Mouse (Mus musculus) MEL (cell line): ENCODE data around the gene Grm7. TPM values are rescaled to one million over a fixed set of nuclear protein-coding genes. Genes with fewer than 3 reads are reported as not detected.

Experiments
- DNase-seq: peaks from one replicate; pipeline ENCODE4 v3.0.0; 2011; ENCODE audit warnings: low read depth, low spot score
- H3K27ac ChIP-seq: 2 replicates; pipeline ENCODE4 v1.5.1; 2012; ENCODE audit warnings: low read depth, mild to moderate bottlenecking, control low read depth, low read length, moderate library complexity; ENCODE audit not compliant: control insufficient read depth
- H3K27me3 ChIP-seq, 2 experiments: fragments of 150-350 bp in 1 of 2; sonication (generic) in 1 of 2; 2 replicates each; pipeline ENCODE4 v1.6.1; 2012; ENCODE audit warnings: low read length in 2 of 2, mild to moderate bottlenecking in 2 of 2, improper control_type of control experiment in 1 of 2, moderate library complexity in 1 of 2; ENCODE audit not compliant: insufficient read depth in 2 of 2, control insufficient read depth in 1 of 2
- H3K36me3 ChIP-seq, 2 experiments: 2 replicates each; pipeline ENCODE4 v1.6.1; 2012 to 2014; ENCODE audit warnings: low read length in 2 of 2, improper control_type of control experiment in 1 of 2, inconsistent platforms in 1 of 2, mild to moderate bottlenecking in 1 of 2; ENCODE audit not compliant: insufficient read depth in 2 of 2, control insufficient read depth in 1 of 2
- H3K4me1 ChIP-seq, 2 experiments: fragments of 150-350 bp in 1 of 2; sonication (generic) in 1 of 2; 2 replicates each; pipeline ENCODE4 v1.6.1; 2012; ENCODE audit warnings: low read length in 2 of 2, improper control_type of control experiment in 1 of 2, mild to moderate bottlenecking in 1 of 2; ENCODE audit not compliant: insufficient read depth in 2 of 2, control insufficient read depth in 1 of 2
- H3K4me3 ChIP-seq, 2 experiments: fragments of 150-350 bp in 1 of 2; sonication (generic) in 1 of 2; 2 replicates each; pipeline ENCODE4 v1.5.1; 2012; ENCODE audit warnings: low read depth in 2 of 2, low read length in 2 of 2, mild to moderate bottlenecking in 2 of 2, moderate library complexity in 2 of 2, control low read depth in 1 of 2, improper control_type of control experiment in 1 of 2; ENCODE audit not compliant: control insufficient read depth in 1 of 2, insufficient read depth in 1 of 2
- H3K79me2 ChIP-seq: 2 replicates; pipeline ENCODE4 v1.6.1; 2012; ENCODE audit warnings: mild to moderate bottlenecking, low read length, moderate library complexity; ENCODE audit not compliant: control insufficient read depth, poor library complexity, insufficient read depth
- H3K9ac ChIP-seq: 2 replicates; pipeline ENCODE4 v1.6.1; 2012; ENCODE audit warnings: low read depth, mild to moderate bottlenecking, control low read depth, low read length, moderate library complexity; ENCODE audit not compliant: control insufficient read depth, poor library complexity, severe bottlenecking
- H3K9me3 ChIP-seq: fragments of 150-350 bp; sonication (generic); replicated peaks from 2 replicates; pipeline ENCODE4 v1.6.1; 2012; ENCODE audit warnings: mild to moderate bottlenecking, low read length, improper control_type of control experiment, moderate library complexity; ENCODE audit not compliant: insufficient read depth
- CHD1 ChIP-seq: IDR thresholded peaks from 2 replicates; pipeline ENCODE4 v1.6.1; 2012; ENCODE audit warnings: low read depth, mild to moderate bottlenecking, inconsistent platforms, low read length, improper control_type of control experiment
- EP300 ChIP-seq, 2 experiments: IDR thresholded peaks; 2 replicates each; pipeline ENCODE4 v1.6.1; 2011; ENCODE audit warnings: improper control_type of control experiment in 2 of 2, low read length in 2 of 2, low read depth in 1 of 2, mild to moderate bottlenecking in 1 of 2
- ETS1 ChIP-seq: IDR thresholded peaks from 2 replicates; pipeline ENCODE4 v1.6.1; 2012; ENCODE audit warnings: low read depth, mild to moderate bottlenecking, inconsistent platforms, low read length, improper control_type of control experiment, moderate library complexity
- GABPA ChIP-seq: IDR thresholded peaks from 2 replicates; pipeline ENCODE4 v1.6.1; 2012; ENCODE audit warnings: low read depth, mild to moderate bottlenecking, inconsistent platforms, low read length, improper control_type of control experiment, moderate library complexity
- GATA1 ChIP-seq: IDR thresholded peaks from 2 replicates; pipeline ENCODE4 v1.6.1; 2011; ENCODE audit warnings: low read depth, low read length, improper control_type of control experiment
- MAFK ChIP-seq: IDR thresholded peaks from 2 replicates; pipeline ENCODE4 v1.6.1; 2011; ENCODE audit warnings: low read depth, mild to moderate bottlenecking, low read length, improper control_type of control experiment, borderline replicate concordance
- MAZ ChIP-seq: IDR thresholded peaks from 2 replicates; pipeline ENCODE4 v1.6.1; 2012; ENCODE audit warnings: low read depth, mild to moderate bottlenecking, inconsistent platforms, low read length, improper control_type of control experiment
- MEF2A ChIP-seq: IDR thresholded peaks from 2 replicates; pipeline ENCODE4 v1.6.1; 2014; ENCODE audit warnings: low read depth, mild to moderate bottlenecking, inconsistent platforms, low read length, improper control_type of control experiment; ENCODE audit not compliant: poor library complexity, insufficient replicate concordance, severe bottlenecking; ENCODE audit errors: extremely low read depth
- MYC ChIP-seq: IDR thresholded peaks from 2 replicates; pipeline ENCODE4 v1.6.1; 2011; ENCODE audit warnings: low read depth, mild to moderate bottlenecking, low read length, improper control_type of control experiment, moderate library complexity
- NRF1 ChIP-seq: IDR thresholded peaks from 2 replicates; pipeline ENCODE4 v1.6.1; 2014; ENCODE audit warnings: low read depth, mild to moderate bottlenecking, inconsistent platforms, low read length, improper control_type of control experiment, moderate library complexity; ENCODE audit not compliant: poor library complexity, insufficient read depth, severe bottlenecking
- POLR2A ChIP-seq, 2 experiments: IDR thresholded peaks; 2 replicates each; pipeline ENCODE4 v1.6.1; 2011 to 2012; ENCODE audit warnings: low read length in 2 of 2, mild to moderate bottlenecking in 2 of 2, control low read depth in 1 of 2, improper control_type of control experiment in 1 of 2, low read depth in 1 of 2, moderate library complexity in 1 of 2; ENCODE audit not compliant: control insufficient read depth in 1 of 2, insufficient read depth in 1 of 2, poor library complexity in 1 of 2
- POLR2AphosphoS2 ChIP-seq: IDR thresholded peaks from 2 replicates; pipeline ENCODE4 v1.6.1; 2011; ENCODE audit warnings: low read length, improper control_type of control experiment
- POLR2AphosphoS5 ChIP-seq: IDR thresholded peaks from 2 replicates; pipeline ENCODE4 v1.6.1; 2012; ENCODE audit warnings: low read depth, borderline replicate concordance, mild to moderate bottlenecking, inconsistent platforms, low read length, moderate library complexity, mixed read lengths
- RAD21 ChIP-seq: IDR thresholded peaks from 2 replicates; pipeline ENCODE4 v1.6.1; 2011; ENCODE audit warnings: mild to moderate bottlenecking, low read depth, low read length, improper control_type of control experiment
- RCOR1 ChIP-seq: IDR thresholded peaks from 2 replicates; pipeline ENCODE4 v1.6.1; 2012; ENCODE audit warnings: low read depth, mild to moderate bottlenecking, inconsistent platforms, low read length, improper control_type of control experiment
- SMC3 ChIP-seq: IDR thresholded peaks from 2 replicates; pipeline ENCODE4 v1.6.1; 2011; ENCODE audit warnings: low read depth, low read length, improper control_type of control experiment
- TAL1 ChIP-seq: IDR thresholded peaks from 2 replicates; pipeline ENCODE4 v1.6.1; 2012; ENCODE audit warnings: mild to moderate bottlenecking, inconsistent platforms, low read length, moderate library complexity, mixed read lengths
- UBTF ChIP-seq: IDR thresholded peaks from 2 replicates; pipeline ENCODE4 v1.6.1; 2012; ENCODE audit warnings: low read depth, mild to moderate bottlenecking, inconsistent platforms, low read length, improper control_type of control experiment, moderate library complexity, borderline replicate concordance; ENCODE audit not compliant: insufficient read depth
- USF1 ChIP-seq: IDR thresholded peaks from 2 replicates; pipeline ENCODE4 v1.6.1; 2014; ENCODE audit warnings: low read depth, mild to moderate bottlenecking, inconsistent platforms, low read length, improper control_type of control experiment, moderate library complexity
- USF2 ChIP-seq, 2 experiments: IDR thresholded peaks; 2 replicates each; pipeline ENCODE4 v1.6.1; 2011 to 2012; ENCODE audit warnings: improper control_type of control experiment in 2 of 2, low read length in 2 of 2, borderline replicate concordance in 1 of 2, inconsistent platforms in 1 of 2, low read depth in 1 of 2, mild to moderate bottlenecking in 1 of 2; ENCODE audit not compliant: insufficient read depth in 1 of 2
- ZKSCAN1 ChIP-seq: IDR thresholded peaks from 2 replicates; pipeline ENCODE4 v1.6.1; 2012; ENCODE audit warnings: low read depth, mild to moderate bottlenecking, inconsistent platforms, low read length, improper control_type of control experiment, moderate library complexity
- polyA plus RNA-seq, 2 experiments: library from polyadenylated mRNA; stranded (reverse) in 1 of 2; unstranded in 1 of 2; fragments of >175 nt in 1 of 2; fragments of >200 nt in 1 of 2; gene quantifications; 2 replicates each; pipeline versions ENCODE4 v1.2.1 to v1.2.4; 2012; ENCODE audit warnings: low replicate concordance in 2 of 2, low read depth in 1 of 2; ENCODE audit not compliant: insufficient read length in 2 of 2, insufficient read depth in 1 of 2, missing spikeins in 1 of 2
- total RNA-seq: library from RNA; depleted of rRNA; stranded (reverse); fragments of 300-350 nt; gene quantifications from 2 replicates; pipeline ENCODE4 v1.2.3, GENCODE M21; 2012

The Grm7 gene
- total and polyA plus RNA-seq, 3 experiments, result not detected

GRCm38 (mm10) chr6:110772652-110773051, 127.3 kb downstream of the Grm7 start:
- Histone ChIP-seq H3K4me3 (no peak overlapping the region), H3K36me3 (no peaks in the 10 kb centered on the region), H3K79me2 (no peaks in the 10 kb centered on the region), H3K9ac (no peak overlapping the region), H3K4me1 (no peaks in the 10 kb centered on the region), H3K9me3 (no peaks in the 10 kb centered on the region), H3K27me3 (no peaks in the 10 kb centered on the region), H3K27ac (no peak overlapping the region)
- no peak for TF ChIP-seq TAL1
- no peak for TF ChIP-seq ETS1
- no peak for TF ChIP-seq RAD21
- no peak for DNase-seq

DNA sequence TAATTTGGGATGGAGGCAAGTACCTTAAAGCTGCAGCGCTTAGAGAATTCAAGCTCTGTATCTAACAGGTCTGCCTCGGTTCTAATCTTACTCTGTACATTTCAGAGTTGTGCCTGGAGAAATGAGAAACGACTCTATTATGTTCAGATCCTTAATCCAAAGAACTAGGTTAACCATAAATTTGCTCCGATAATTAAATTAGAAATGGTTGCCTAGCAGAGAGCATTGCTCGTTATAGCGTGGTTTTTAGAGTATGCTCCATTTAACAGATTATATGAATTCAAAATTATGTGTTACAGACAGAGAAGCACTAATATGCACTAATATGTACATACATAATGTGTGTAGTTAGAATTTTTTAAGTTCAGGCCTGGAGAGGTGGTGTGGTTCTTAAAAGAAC, 130.7 kb downstream of the Grm7 start:
- no peaks in the 10 kb centered on the region for H3K9me3 ChIP-seq
- no peak for DNase-seq

GRCm38 (mm10) chr6:110785497-110785928, 140.1 kb downstream of the Grm7 start:
- H3K4me1 ChIP-seq, result no peaks in the 10 kb centered on the region
- H3K27me3 ChIP-seq, result no peaks in the 10 kb centered on the region
- no peak overlapping the region for H3K9ac ChIP-seq
- no peaks in the 10 kb centered on the region for H3K9me3 ChIP-seq
- H3K79me2 ChIP-seq, result no peaks in the 10 kb centered on the region
- H3K27ac ChIP-seq, result no peak overlapping the region
- H3K36me3 ChIP-seq, result no peaks in the 10 kb centered on the region
- H3K4me3 ChIP-seq, result no peak overlapping the region
- no peak for DNase-seq
- TF ChIP-seq UBTF (no peak), MAZ (no peak), MYC (no peak), TAL1 (no peak), NRF1 (no peak), RCOR1 (no peak), POLR2AphosphoS2 (no peak), EP300 (IDR thresholded peaks at IDR 0.05; ENCODE audit: low read depth in 1 of 2, low read length in 2 of 2) (no peak)

More for the DNA sequence above, 130.7 kb downstream of the Grm7 start:
- no peak overlapping the region for H3K4me3 ChIP-seq
- no peak overlapping the region for H3K9ac ChIP-seq
- no peak overlapping the region for H3K27ac ChIP-seq
- no peaks in the 10 kb centered on the region for H3K4me1 ChIP-seq
- no peak for TF ChIP-seq MYC
- TF ChIP-seq TAL1, result no peak
- no peak for TF ChIP-seq USF1
- no peak for TF ChIP-seq POLR2A (IDR thresholded peaks at IDR 0.05; ENCODE audit: control insufficient read depth in 1 of 2, insufficient read depth in 1 of 2, low read depth in 1 of 2, low read length in 2 of 2, poor library complexity in 1 of 2)
- TF ChIP-seq USF2 (IDR thresholded peaks at IDR 0.05; ENCODE audit: borderline replicate concordance in 1 of 2, insufficient read depth in 1 of 2, low read depth in 1 of 2, low read length in 2 of 2), result no peak
- TF ChIP-seq ZKSCAN1, result no peak
- no peak for TF ChIP-seq MAZ
- no peak for TF ChIP-seq MAFK
- no peak for TF ChIP-seq SMC3
- no peak for TF ChIP-seq GABPA
- TF ChIP-seq ETS1, result no peak
- TF ChIP-seq GATA1, result no peak
- TF ChIP-seq MEF2A, result no peak
- no peak for TF ChIP-seq CHD1
- no peak for TF ChIP-seq POLR2AphosphoS5
- no peaks in the 10 kb centered on the region for H3K27me3 ChIP-seq
- H3K36me3 ChIP-seq, result no peaks in the 10 kb centered on the region
- no peaks in the 10 kb centered on the region for H3K79me2 ChIP-seq
